In the genomic region with DNA sequence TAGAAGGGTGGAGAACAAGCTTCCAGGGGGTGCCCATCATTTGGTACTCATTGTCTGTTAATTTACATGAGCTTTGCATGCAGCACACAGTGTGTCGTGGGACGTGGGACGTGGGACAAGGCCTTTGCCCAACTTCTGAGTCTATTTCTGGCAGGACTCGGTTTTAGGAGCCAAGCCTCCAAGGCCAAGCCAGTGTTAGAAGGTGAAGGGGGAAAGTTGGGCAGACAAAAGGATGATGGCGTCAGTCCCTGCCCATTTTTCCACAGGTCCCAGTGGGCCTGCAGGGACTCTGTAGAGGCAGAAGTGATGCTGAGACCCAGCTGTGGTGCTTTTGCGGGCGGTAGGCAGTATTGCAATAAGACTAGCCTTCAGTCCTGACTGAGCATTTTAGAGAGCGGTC, we compare ENCODE assay signal across 9 mouse cellular contexts. TPM values are rescaled to one million over a fixed set of nuclear protein-coding genes. Genes with fewer than 3 reads are reported as not detected.
DNase-seq lines count a peak whose midpoint lies in the region; ATAC-seq and TF ChIP-seq lines count a peak whose summit lies in the region.
"Had no signal": no experiment of that assay in that cellular context is flagged by ENCODE, and none has a peak within 500 bp of the region (broad histone marks: within the 10 kb centered on the region; RNA-seq: fewer than 3 reads in every experiment).

No protein-coding gene starts in this region.

- no peaks in the 10 kb centered on the region for H3K9me3 ChIP-seq in forebrain, embryonic 16.5 days (ENCODE audit: control insufficient read depth, low read length)
- H3K9me3 ChIP-seq in forebrain, embryonic 12.5 days, result no peaks in the 10 kb centered on the region
- H3K9me3 ChIP-seq in hindbrain, embryonic 16.5 days (ENCODE audit: control insufficient read depth, low read length), result no peaks in the 10 kb centered on the region

- no peak for TF ChIP-seq CTCF in liver, adult 2 months (IDR thresholded peaks at IDR 0.05; ENCODE audit: low read depth, low read length)
- TF ChIP-seq CTCF in olfactory bulb, adult 2 months (IDR thresholded peaks at IDR 0.05; ENCODE audit: insufficient read depth, low read depth, low read length), result no peak

- TF ChIP-seq POLR2A in liver, adult 2 months (IDR thresholded peaks at IDR 0.05; ENCODE audit: extremely low read depth, insufficient read depth, low read length), result no peak
- no peak for TF ChIP-seq POLR2A in olfactory bulb, adult 2 months (IDR thresholded peaks at IDR 0.05; ENCODE audit: insufficient read depth, low read depth, low read length)

- H3K27ac ChIP-seq in forebrain, embryonic 16.5 days (ENCODE audit: low read length), result 0 out of 2 replicates have a peak overlapping the region, but pooled peaks have one; percentile 14
- no peak overlapping the region for H3K27ac ChIP-seq in forebrain, embryonic 12.5 days
- peak overlapping the region; percentile 95 for H3K27ac ChIP-seq in liver, adult 2 months (replicated peaks; ENCODE audit: insufficient read depth, low read depth, low read length)
- peak overlapping the region; percentile 55 for H3K27ac ChIP-seq in hindbrain, embryonic 16.5 days (ENCODE audit: low read depth, low read length)
- H3K27ac ChIP-seq in olfactory bulb, adult 2 months (ENCODE audit: insufficient read depth, low read depth, low read length), result 0 out of 2 replicates have a peak overlapping the region, but pooled peaks have one; percentile 11

- H3K9ac ChIP-seq in forebrain, embryonic 16.5 days (replicated peaks; ENCODE audit: low read depth, low read length), result no peak overlapping the region
- no peak overlapping the region for H3K9ac ChIP-seq in forebrain, embryonic 12.5 days
- H3K9ac ChIP-seq in liver, adult 2 months (ENCODE audit: low read depth, low read length), result no peak overlapping the region
- H3K9ac ChIP-seq in hindbrain, embryonic 16.5 days (ENCODE audit: low read depth, low read length), result no peak overlapping the region

- 90% methylated on average over 8 of the region's 8 CpGs for WGBS in forebrain, embryonic 16.5 days
- 95% methylated on average over 8 of the region's 8 CpGs for WGBS in forebrain, embryonic 12.5 days
- 85% methylated on average over 8 of the region's 8 CpGs for WGBS in liver, adult 2 months
- 80% methylated on average over 8 of the region's 8 CpGs for WGBS in hindbrain, embryonic 16.5 days
- 77% methylated on average over 8 of the region's 8 CpGs for WGBS in olfactory bulb, adult 2 months

- H3K79me2 ChIP-seq in liver, adult 2 months (ENCODE audit: control insufficient read depth, insufficient read depth, low read length), result peaks cover 11% of the 10 kb centered on the region; the same call in 1 of the 2 replicates

- no peak overlapping the region for H3K4me3 ChIP-seq in forebrain, embryonic 16.5 days (replicated peaks; ENCODE audit: low read length)
- H3K4me3 ChIP-seq in forebrain, embryonic 12.5 days (replicated peaks), result no peak overlapping the region
- no peak overlapping the region for H3K4me3 ChIP-seq in liver, adult 2 months (ENCODE audit: insufficient read depth, low read depth, low read length)
- H3K4me3 ChIP-seq in hindbrain, embryonic 16.5 days (ENCODE audit: low read length), result no peak overlapping the region
- no peak overlapping the region for H3K4me3 ChIP-seq in olfactory bulb, adult 2 months (ENCODE audit: insufficient read depth, low read depth, low read length)

- no peak for DNase-seq in liver, adult 2 months (ENCODE audit: extremely low read depth, low read depth, low spot score)
- DNase-seq in liver, result no peak
- no peak for DNase-seq in spleen, postnatal 10 days (ENCODE audit: low spot score in 2 of 2)
- no peak for DNase-seq in adrenal gland, adult 8-10 months

- no peak overlapping the region for H3K4me2 ChIP-seq in forebrain, embryonic 16.5 days (ENCODE audit: low read length)
- H3K4me2 ChIP-seq in forebrain, embryonic 12.5 days, result no peak overlapping the region
- no peak overlapping the region for H3K4me2 ChIP-seq in hindbrain, embryonic 16.5 days (ENCODE audit: low read length)

- peaks cover 39% of the 10 kb centered on the region for H3K4me1 ChIP-seq in forebrain, embryonic 16.5 days (replicated peaks; ENCODE audit: control insufficient read depth, insufficient read depth, low read length)
- H3K4me1 ChIP-seq in forebrain, embryonic 12.5 days, result peaks cover 50% of the 10 kb centered on the region
- peaks cover 40% of the 10 kb centered on the region for H3K4me1 ChIP-seq in liver, adult 2 months (ENCODE audit: control insufficient read depth, insufficient read depth, low read length)
- H3K4me1 ChIP-seq in hindbrain, embryonic 16.5 days (ENCODE audit: control insufficient read depth, insufficient read depth, low read depth, low read length), result peaks cover 44% of the 10 kb centered on the region
- H3K4me1 ChIP-seq in olfactory bulb, adult 2 months (ENCODE audit: control insufficient read depth, insufficient read depth, low read length), result peaks cover 57% of the 10 kb centered on the region

- no peak for ATAC-seq in forebrain, embryonic 16.5 days
- ATAC-seq in forebrain, embryonic 12.5 days (ENCODE audit: low FRiP score), result no peak
- ATAC-seq in hindbrain, embryonic 16.5 days, result no peak
- ATAC-seq: inflammation-experienced regulatory T-cells, adult 6 months had no signal

- no peaks in the 10 kb centered on the region for H3K27me3 ChIP-seq in forebrain, embryonic 16.5 days (replicated peaks; ENCODE audit: control insufficient read depth, insufficient read depth, low read length)
- no peaks in the 10 kb centered on the region for H3K27me3 ChIP-seq in forebrain, embryonic 12.5 days
- H3K27me3 ChIP-seq in liver, adult 2 months (ENCODE audit: control insufficient read depth, insufficient read depth, low read length), result no peaks in the 10 kb centered on the region
- no peaks in the 10 kb centered on the region for H3K27me3 ChIP-seq in hindbrain, embryonic 16.5 days (replicated peaks; ENCODE audit: control insufficient read depth, insufficient read depth, low read length)

- peaks cover 5% of the 10 kb centered on the region; the same call in 1 of the 2 replicates for H3K36me3 ChIP-seq in forebrain, embryonic 16.5 days (ENCODE audit: control insufficient read depth, insufficient read depth)
- peaks cover 7% of the 10 kb centered on the region; the same call in 1 of the 2 replicates for H3K36me3 ChIP-seq in forebrain, embryonic 12.5 days (replicated peaks)
- H3K36me3 ChIP-seq in liver, adult 2 months (ENCODE audit: control insufficient read depth, insufficient read depth, low read length), result no peaks in the 10 kb centered on the region
- H3K36me3 ChIP-seq in hindbrain, embryonic 16.5 days (ENCODE audit: control insufficient read depth, insufficient read depth, low read length), result peaks cover 3% of the 10 kb centered on the region; the same call in 1 of the 2 replicates

RNA-seq across cellular contexts. Expression of gene Gramd4, which starts 33.1 kb away (rescaled TPM):
- 56.8 and 57.8 TPM in 2 replicates for polyA plus RNA-seq in forebrain, embryonic 16.5 days (2015; fragmentation: Nextera tagmentation; extraction: Ambion mirVana)
- 33.4 and 36.6 TPM in 2 replicates for polyA plus RNA-seq in forebrain, embryonic 12.5 days (2016; fragmentation: Nextera tagmentation; extraction: Ambion mirVana)
- 2.4 and 3.8 TPM in 2 replicates for total RNA-seq in liver, adult 2 months (2014; rRNA removed)
- polyA plus RNA-seq in liver, adult 2 months (2012; rRNA removed), result 5.6 and 6.0 TPM in 2 replicates
- 18.4 and 30.4 TPM in 2 replicates for polyA plus RNA-seq in hindbrain, embryonic 16.5 days (2015; fragmentation: Nextera tagmentation; extraction: Ambion mirVana)
- polyA plus RNA-seq in olfactory bulb, adult 2 months (2012; ENCODE audit: insufficient read depth, insufficient read length, low replicate concordance, missing spikeins), result not detected in 2 replicates
- 10 to 100 TPM; 15.4 to 22.2 (median 17.5) TPM for total RNA-seq in adrenal gland, adult 8-10 months (2022)

RNA-seq across cellular contexts. Expression of gene Celsr1, which starts 57.0 kb away (rescaled TPM):
- 4.6 and 5.6 TPM in 2 replicates for polyA plus RNA-seq in forebrain, embryonic 16.5 days (2015; fragmentation: Nextera tagmentation; extraction: Ambion mirVana)
- 7.3 and 7.9 TPM in 2 replicates for polyA plus RNA-seq in forebrain, embryonic 12.5 days (2016; fragmentation: Nextera tagmentation; extraction: Ambion mirVana)
- total RNA-seq in liver, adult 2 months (2014; rRNA removed), result 2.4 and 3.7 TPM in 2 replicates
- polyA plus RNA-seq in liver, adult 2 months (2012; rRNA removed), result 11.5 and 12.4 TPM in 2 replicates
- 0.76 and 1.2 TPM in 2 replicates for polyA plus RNA-seq in hindbrain, embryonic 16.5 days (2015; fragmentation: Nextera tagmentation; extraction: Ambion mirVana)
- not detected in 2 replicates for polyA plus RNA-seq in olfactory bulb, adult 2 months (2012; ENCODE audit: insufficient read depth, insufficient read length, low replicate concordance, missing spikeins)
- total RNA-seq in adrenal gland, adult 8-10 months (2022), result 10 to 100 TPM in 2 of 4 experiments, 1 to 10 TPM in 2; 5.2 to 16.1 (median 8.7) TPM
